Mouse (Mus musculus) WW6 (cell line): ENCODE data around the gene Mettl17.
A peak's percentile ranks its signal among the peaks of the same experiment; 100 is the strongest.
"Not testable (repeated sequence)": the region's sequence is repeated elsewhere in the genome, so short reads cannot be mapped to it uniquely, and the experiment has no call there.

ENCODE experiments used
- DNase-seq: peaks from one replicate; pipeline ENCODE4 v3.0.0-alpha.2; 2013; ENCODE audit warnings: low read depth, low spot score

Gene Mettl17

GRCm38 (mm10) chr14:51884598-51885331 lies at the start of gene Mettl17:
Gene Mettl17 (plus strand): TSS chr14:51884842.
- peak; percentile 92 for DNase-seq

GRCm38 (mm10) chr14:51838480-51838879 lies 46.2 kb upstream of the Mettl17 start:
- DNase-seq = not testable (repeated sequence)

- no peak for DNase-seq
Measured at GRCm38 (mm10) chr14:51842250-51842649, 42.4 kb upstream of the Mettl17 start.

- DNase-seq = no peak
Measured at GRCm38 (mm10) chr14:51842781-51843180, 41.9 kb upstream of the Mettl17 start.

GRCm38 (mm10) chr14:51843882-51844281 lies 40.8 kb upstream of the Mettl17 start:
- no peak for DNase-seq

GRCm38 (mm10) chr14:51846566-51846965 lies 38.1 kb upstream of the Mettl17 start:
- DNase-seq = no peak

GRCm38 (mm10) chr14:51851006-51851405 lies 33.6 kb upstream of the Mettl17 start:
- DNase-seq = not testable (repeated sequence)

- no peak for DNase-seq
Measured at GRCm38 (mm10) chr14:51853399-51853798, 31.2 kb upstream of the Mettl17 start, which contains the start of gene Ear6. Gene Ear6 (plus strand): TSS chr14:51853699.

- DNase-seq = not testable (repeated sequence)
Measured at GRCm38 (mm10) chr14:51855280-51855679, 29.4 kb upstream of the Mettl17 start.

- DNase-seq = not testable (repeated sequence)
Measured at GRCm38 (mm10) chr14:51863603-51864002, 21.0 kb upstream of the Mettl17 start.

- DNase-seq = no peak
Measured at GRCm38 (mm10) chr14:51870756-51871155, 13.9 kb upstream of the Mettl17 start.

GRCm38 (mm10) chr14:51871741-51872140 lies 12.9 kb upstream of the Mettl17 start:
- no peak for DNase-seq

GRCm38 (mm10) chr14:51877517-51877916 lies 7.1 kb upstream of the Mettl17 start:
- no peak for DNase-seq

GRCm38 (mm10) chr14:51883527-51884030 lies 1.1 kb upstream of the Mettl17 start:
- DNase-seq = peak; percentile 66

GRCm38 (mm10) chr14:51884031-51884544 lies 554 bp upstream of the Mettl17 start:
- no peak for DNase-seq

- no peak for DNase-seq
Measured at GRCm38 (mm10) chr14:51886051-51886450, 1.4 kb downstream of the Mettl17 start.

GRCm38 (mm10) chr14:51889833-51890232 lies 5.2 kb downstream of the Mettl17 start:
- no peak for DNase-seq

- no peak for DNase-seq
Measured at GRCm38 (mm10) chr14:51892191-51892939, 7.7 kb downstream of the Mettl17 start, which contains the start of gene Slc39a2. Gene Slc39a2 (plus strand): TSS chr14:51892889.

- DNase-seq = no peak
Measured at GRCm38 (mm10) chr14:51893094-51893794, 8.6 kb downstream of the Mettl17 start.

- no peak for DNase-seq
Measured at GRCm38 (mm10) chr14:51893809-51894208, 9.2 kb downstream of the Mettl17 start.

- DNase-seq = no peak
Measured at GRCm38 (mm10) chr14:51895071-51895470, 10.4 kb downstream of the Mettl17 start.

GRCm38 (mm10) chr14:51896019-51896418 lies 11.4 kb downstream of the Mettl17 start:
- no peak for DNase-seq
